Mouse (Mus musculus) stomach, postnatal 0 days (tissue): ENCODE measurements around the gene Ppa2.

ENCODE experiments used
- CTCF ChIP-seq: IDR thresholded peaks from 2 replicates; pipeline ENCODE4 v1.5.1; 2016; ENCODE audit warnings: antibody characterized with exemption, low read depth, mild to moderate bottlenecking, moderate library complexity
- EP300 ChIP-seq: optimal IDR thresholded peaks from 2 replicates; pipeline ENCODE3; 2016; ENCODE audit warnings: antibody characterized with exemption

- TF ChIP-seq CTCF = no peak
- TF ChIP-seq EP300 = no peak
These were observed 101.9 kb downstream of the Ppa2 start for GRCm38 (mm10) chr3:133411768-133412167.
